Mouse (Mus musculus) cerebellum, postnatal 36 days (tissue): Measurements from ENCODE around the gene Ndufa3.

ENCODE experiments used
- DNase-seq, 2 experiments: peaks; one replicate each; pipeline ENCODE4 v3.0.0; 2021 to 2022; ENCODE audit warnings: mixed read lengths in 2 of 2

Gene Ndufa3

DNA sequence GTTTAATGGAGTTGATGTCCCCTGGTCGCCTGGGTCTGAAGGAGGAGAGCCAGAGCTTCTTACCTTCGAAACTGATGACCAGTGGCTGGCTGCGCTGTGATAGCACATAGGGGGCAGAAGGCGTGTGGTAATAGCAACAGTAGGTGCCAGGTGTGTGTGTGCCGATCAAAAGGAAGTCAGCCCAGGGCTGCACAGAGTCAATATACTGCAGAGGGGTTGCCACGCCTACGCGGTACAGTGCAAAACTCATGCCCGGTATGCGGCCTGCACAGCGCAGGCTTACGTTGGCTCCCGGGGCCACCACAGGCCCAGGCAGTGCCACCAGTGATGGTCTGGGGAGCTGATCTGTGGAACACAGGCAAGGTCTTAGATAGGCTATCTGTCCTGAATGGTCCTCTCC, 6.2 kb upstream of the Ndufa3 start:
- no peak for DNase-seq

DNA sequence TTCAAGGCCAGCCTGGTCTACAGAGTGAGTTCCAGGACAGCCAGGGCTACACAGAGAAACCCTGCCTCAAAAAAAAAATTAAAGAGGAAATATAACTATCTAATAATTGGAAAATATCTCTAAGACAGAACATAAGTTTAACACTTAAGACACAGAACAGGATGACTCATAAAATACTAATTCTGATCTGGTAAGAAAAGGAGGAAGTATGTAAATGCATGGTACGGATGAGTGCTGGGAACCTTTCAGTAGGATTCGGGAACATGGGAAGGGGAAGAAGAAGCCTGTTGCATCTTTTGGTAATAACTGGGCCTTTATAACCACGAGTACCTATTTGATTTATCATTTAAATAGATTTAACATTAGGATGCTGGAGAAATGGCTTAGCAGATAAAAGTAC, 3.2 kb upstream of the Ndufa3 start:
- no peak for DNase-seq

DNA sequence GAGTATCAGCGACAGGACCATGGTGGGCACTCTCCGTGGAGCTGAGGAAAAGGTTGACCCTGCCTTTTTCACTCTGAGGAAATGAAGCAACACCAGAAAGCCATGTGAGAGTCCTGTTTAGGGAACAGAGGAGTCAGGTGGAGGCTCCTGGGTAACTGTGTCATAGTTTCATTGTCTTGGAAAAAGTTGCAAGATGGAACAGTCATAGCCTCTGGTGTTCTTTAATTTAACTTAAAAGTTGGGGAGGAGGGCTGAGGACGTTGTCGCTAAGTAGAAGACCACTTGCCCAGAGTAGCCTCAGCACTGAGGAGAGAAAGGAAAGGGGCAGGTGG, 1.1 kb upstream of the Ndufa3 start, which contains the start of gene Oscar:
Gene Oscar (minus strand): TSS at position 101 of the 332 bp plus-strand sequence.
- no peak for DNase-seq

DNA sequence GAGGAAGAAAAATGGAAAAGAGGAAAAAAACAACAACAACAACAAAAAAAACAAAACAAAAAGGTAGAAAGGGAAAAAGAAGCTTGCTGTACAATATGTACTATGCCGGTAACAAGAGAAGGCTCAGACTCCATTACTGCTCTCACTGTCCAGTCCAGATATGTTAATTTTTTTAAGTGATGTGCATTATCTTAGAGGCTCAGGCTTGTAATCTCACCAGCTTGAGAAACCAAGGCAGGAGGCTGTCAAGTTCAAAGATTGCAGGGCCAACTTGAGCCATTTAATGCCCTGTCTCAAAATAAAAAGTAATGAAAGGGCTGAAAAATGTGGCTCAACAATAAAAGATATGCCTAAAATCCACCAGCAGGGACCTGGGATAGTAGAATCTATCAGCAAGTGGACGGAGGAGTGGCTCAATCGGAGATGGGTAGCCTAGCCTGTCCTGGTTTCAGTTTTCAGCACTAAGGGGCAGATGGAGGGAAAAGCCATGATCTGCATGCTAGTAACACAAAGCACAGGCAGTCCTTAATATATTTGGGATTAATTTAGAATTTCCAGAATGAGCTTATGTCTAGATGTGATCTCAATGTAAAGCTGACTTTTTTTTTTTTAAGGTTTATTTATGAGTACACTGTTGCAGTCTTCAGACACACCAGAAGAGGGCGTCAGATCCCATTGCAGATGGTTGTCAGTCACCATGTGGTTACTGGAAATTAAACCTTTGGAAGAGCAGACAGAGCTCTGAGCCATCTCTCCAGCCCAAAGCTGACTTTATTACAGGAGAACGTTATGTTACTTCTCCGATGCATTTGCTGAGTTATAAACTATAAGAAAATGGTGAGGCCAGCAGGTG, 558 bp upstream of the Ndufa3 start:
- peak; percentile 56 to 71 for DNase-seq

DNA sequence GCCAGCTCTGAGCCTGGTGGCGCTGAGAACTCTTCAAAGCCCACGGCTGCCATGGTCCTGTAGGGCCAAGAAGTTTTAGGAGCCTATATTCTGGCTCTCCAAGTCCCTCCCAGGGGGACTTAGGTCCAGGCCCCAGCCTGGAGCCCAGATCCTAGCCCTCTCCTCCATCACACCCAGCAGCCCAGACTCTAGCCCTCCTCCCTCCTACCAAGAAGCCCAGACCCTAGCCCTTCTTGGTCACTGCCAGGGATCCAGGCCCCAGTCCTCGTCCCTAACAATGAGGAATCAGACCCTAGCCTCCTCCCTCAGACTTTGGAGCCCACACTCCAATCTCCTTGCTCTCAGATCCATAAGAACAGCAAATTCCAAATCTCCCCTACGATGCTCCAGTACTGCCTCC, 11.9 kb downstream of the Ndufa3 start:
- no peak for DNase-seq

DNA sequence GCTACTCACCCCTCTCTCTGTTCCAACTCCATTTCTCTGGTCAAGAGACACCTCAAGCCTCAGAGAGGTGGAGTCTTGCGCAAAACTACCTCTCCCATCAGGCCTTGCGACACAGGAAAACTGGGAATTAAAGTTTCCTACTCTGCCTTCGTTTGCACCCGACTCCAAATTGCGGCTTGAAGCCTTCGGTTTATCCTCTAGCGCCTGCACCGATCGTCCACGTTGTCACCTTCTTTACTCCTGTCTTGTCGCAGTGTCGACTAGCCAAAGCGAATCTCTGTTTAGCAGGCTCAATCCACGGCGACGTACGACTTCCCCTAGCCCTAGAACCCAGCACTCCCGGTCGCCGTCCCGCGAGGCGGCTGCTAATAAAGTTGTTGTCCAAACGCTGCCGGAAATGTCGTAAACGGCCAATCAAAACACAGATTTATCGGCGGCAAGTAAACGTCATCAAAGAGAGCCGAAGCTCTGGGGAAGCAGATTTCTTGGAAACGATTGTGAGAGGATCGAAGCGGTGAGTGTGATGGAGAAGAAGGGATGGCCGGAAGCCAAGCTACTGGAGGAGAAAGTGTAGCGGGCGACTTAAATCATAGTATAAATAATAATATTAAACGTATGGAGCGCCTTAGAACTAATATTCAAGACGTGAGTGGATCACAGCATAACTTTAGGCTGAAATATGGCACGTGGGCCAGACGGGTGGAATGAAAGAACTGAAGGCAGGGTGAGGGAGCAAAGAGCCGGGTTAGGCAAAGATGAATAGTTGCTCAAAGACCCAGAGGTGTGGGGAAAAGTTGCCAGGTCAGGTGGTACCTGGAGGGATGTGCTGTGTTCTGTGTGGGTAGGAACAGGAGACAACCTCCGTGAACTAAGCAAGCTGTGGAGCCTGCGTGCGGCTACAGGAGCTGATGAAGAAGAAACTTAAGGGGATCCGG, 12.6 kb downstream of the Ndufa3 start, which contains the start of the genes Tfpt and Prpf31:
Gene Tfpt (minus strand): TSS at position 387 of the 935 bp plus-strand sequence.
Gene Prpf31 (plus strand): TSS at position 443 of the 935 bp plus-strand sequence.
- DNase-seq = peak; percentile 90 to 97

DNA sequence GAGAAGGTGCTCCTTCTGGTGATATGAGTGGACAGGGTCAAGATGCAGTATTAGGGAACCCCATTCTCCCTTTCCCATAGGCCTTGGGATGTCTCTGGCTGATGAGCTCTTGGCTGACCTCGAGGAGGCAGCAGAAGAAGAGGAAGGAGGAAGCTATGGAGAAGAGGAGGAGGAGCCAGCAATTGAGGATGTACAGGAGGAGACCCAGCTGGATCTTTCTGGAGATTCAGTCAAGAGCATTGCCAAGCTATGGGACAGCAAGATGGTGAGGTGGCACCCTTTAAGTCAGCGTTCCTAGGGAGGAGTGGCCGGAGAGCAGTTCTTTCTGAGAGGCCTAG, 13.3 kb downstream of the Ndufa3 start:
- no peak for DNase-seq

DNA sequence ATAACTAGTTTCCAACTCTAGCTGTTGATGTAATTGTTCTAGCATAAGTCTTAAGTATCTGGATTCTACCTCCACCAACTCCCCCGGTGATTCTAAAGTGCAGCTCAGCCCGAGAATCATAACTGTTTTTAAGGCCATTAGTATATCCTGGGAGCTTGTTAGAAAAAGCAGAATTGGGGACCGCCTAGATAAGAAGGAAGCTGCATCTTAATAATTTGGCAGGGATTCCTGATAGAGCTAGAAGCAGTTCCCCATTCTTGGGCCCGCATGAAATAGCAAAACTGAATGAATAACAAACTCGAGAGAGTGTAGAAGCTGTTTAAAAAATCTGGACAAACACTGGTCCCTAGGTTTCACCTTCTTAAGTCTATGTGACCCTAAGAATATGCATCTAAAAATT, 26.2 kb downstream of the Ndufa3 start:
- DNase-seq = no peak

DNA sequence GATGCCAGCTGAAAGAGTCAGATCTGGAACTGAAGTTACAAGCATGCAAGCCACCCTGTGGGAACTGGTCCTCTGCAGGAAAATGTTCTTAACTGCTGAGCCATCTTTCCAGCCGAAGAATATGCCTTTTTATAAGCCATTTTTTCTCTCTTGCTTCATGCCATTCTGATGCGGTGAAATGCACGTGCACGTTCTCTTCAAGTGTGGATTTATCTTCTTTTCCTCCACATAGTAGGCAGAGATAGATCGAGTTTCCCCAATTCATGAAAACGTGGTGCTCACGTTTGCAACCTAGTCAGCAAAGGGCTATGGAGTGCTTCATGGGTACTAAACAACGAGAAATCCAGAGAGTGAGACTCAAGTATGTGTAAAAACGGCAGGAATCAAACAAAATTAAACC, 26.7 kb downstream of the Ndufa3 start:
- no peak for DNase-seq

DNA sequence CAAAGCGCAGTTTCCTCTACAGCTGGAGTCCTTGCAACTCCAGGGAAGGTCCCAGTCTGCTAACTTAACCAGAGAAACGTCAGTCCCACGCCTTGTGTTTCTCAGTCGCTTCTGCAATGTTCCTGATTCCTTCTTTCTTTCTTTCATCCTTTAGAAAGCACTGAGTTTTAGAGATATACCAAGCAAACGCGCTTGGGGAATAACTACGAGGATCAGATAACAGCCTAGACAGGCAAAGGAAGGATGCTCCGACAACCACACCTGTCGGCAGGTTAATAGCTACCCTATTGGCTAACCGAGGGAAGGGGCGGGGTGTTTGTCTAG, 27.1 kb downstream of the Ndufa3 start:
- peak in 1 of 2 experiments; percentile 94 for DNase-seq

DNA sequence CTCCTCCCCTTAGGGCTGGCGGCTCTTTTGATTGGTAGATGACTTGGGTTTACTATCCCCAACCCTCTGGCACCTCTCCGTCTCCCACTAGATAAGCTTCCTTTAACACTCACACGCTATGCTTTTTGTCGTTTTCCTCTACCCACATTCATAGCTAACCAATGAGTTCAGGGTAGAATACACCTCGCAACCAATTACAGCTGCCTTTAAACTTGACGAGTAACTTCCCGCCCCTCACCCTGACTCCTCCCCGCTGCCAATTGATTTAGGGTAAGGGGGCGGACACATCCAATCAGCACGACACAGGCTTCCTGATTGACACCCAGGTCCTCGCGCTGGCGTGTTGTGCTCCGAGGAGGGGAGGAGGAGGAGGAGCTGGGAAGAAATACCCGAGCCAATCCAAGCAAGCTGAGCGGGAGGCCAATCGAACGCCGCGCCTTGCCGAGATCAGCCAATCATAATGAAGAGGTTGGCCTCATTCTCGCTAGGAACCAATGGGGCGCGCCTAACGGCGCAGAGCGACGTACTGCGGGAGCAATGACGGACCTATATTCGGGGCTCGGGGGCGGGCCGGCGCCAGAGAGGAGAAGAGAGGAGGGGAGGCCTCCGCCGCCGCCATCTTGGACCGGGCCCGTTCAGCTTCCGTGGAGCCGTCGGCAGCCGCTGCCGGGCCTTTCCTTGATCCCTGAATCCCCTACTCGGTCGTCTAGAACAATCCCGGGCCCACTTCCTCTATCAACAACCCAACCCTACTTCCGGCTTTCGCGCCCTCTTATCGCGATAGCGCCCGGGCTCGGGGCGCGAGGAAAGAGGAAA, 27.7 kb downstream of the Ndufa3 start, which contains the start of gene Cnot3:
Gene Cnot3 (plus strand): TSS at position 597 of the 816 bp plus-strand sequence.
- DNase-seq = peak; percentile 97

DNA sequence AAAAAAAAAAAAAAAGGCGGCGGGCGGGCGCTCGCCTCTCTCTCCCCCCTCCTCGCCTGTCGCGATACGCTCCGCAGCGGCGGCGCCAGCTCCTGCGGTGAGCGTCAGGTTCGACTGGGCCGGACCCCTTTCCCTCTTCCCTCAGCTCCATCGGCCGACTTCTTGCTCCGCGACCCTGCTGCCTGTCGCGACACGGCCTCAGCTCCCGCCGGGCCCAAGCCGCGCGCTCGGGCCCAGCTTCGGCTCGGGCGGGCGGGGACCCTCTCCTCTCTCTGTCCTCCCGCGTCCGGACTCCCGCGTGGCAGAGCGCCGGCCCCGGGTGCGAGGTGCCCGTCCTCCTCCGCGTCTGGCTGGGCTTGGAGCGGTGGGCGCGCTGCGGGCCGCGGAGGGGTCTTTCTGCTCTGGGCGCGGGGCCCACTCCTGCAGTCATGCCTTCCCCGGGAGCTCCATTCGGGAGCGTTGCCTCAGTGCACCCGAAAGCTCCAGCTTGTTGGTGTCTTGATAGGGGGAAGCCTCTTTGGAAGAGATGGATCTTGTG, 28.4 kb downstream of the Ndufa3 start:
- no peak for DNase-seq

DNA sequence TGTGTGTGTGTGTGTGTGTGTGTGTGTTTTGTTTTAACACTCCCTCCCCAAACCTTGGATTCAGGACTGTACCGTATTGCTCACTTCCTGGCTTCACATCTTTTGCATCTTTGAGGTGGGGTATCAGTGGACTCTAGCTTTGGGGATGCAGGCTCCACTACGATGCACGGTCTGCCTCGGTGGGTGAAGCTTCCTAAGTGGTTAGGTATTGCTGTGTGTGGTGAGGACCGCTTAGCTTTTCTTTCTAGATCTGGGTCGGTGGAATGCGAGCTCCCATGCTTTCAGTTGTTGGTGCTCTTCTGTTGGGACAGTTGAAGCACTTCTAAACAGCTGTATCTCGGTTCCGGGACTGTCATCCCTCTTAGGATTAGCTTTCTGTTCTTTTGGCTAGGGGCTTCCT, 29.0 kb downstream of the Ndufa3 start:
- no peak for DNase-seq

DNA sequence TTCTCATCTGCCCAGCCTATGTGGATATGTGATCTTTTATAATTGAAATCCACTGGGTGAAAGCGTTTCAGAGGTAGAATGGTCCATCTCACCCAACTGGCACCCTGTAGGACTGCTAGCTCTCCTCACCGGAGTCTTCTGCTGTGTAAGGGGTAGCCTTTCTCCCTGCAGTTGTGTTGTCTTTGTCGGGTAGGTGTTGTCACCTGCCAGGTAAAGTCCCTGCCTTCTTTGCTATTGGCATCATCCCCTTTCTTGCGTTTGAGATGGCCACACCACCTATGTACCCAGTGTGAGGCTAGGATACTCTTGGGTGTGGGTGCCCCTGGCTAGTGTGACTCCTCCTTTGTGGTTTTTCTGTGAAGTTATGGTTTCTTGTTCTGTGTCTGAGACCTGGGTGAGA, 29.5 kb downstream of the Ndufa3 start:
- DNase-seq = no peak

DNA sequence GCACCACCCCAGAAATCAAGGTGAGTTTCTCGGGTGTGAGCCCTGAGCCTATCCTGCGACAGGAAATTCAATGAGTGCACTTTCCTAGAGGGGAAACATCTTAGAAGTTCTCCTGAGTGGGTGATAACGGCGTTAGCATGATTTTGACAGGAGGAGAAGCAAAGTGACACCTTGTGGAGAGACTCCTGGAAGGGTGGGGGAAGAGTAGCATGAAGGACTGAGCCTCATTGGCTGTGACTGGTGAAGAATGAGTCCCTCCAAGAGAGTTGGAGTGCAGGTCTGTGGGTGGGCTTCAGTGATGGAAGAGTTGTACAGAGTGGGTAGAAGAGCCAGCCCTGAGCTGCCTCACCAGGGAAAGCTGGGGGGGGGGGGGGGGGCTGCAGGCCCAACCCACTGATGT, 39.8 kb downstream of the Ndufa3 start:
- no peak for DNase-seq

DNA sequence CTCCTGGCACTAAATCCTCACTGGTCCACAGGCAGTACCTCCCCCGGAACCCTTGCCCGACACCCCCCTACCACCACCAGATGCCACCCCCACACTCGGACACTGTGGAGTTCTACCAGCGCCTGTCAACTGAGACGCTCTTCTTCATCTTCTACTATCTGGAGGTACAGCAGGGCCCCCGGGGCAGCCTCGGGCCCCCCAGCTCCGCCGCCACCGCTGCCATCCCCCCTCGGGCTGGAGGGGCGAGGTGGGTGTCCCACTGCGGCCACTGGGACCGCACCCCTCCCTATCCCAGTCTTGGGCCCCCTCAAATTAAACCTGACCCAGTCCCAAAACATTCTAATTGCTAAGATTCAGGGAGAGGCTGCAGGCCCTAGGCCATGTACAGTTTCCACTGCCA, 41.4 kb downstream of the Ndufa3 start:
- no peak for DNase-seq

DNA sequence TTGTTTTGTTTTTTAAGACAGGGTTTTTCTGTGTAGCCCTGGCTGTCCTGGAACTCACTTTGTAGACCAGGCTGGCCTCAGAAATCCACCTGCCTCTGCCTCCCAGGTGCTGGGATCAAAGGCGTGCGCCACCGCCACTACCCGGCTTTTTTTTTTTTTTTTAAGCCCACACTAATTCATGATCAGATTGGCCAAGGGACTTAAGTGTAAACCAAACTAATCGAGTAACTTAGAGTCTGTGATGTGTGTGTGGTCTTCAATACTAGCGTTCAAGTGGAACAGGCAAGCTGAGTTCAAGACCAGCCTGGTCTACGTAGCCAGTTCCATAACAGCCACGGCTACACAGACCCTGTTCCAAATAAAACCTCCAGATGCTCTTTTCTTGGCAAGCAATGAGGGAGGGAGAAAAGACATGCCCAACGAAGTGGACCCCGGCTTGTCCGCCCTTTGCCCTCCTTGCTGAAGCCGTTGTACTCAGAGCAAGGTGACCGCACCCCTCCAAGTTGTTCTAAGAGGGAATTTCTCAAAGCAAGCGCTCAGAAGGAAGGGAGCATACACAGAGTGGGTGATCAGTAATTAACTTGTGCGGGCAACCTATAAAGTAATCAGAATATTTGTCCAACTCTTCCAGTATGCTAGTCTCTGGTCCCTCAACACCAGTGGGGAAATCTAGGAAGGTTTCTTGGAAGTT, 47.5 kb downstream of the Ndufa3 start:
- no peak for DNase-seq

DNA sequence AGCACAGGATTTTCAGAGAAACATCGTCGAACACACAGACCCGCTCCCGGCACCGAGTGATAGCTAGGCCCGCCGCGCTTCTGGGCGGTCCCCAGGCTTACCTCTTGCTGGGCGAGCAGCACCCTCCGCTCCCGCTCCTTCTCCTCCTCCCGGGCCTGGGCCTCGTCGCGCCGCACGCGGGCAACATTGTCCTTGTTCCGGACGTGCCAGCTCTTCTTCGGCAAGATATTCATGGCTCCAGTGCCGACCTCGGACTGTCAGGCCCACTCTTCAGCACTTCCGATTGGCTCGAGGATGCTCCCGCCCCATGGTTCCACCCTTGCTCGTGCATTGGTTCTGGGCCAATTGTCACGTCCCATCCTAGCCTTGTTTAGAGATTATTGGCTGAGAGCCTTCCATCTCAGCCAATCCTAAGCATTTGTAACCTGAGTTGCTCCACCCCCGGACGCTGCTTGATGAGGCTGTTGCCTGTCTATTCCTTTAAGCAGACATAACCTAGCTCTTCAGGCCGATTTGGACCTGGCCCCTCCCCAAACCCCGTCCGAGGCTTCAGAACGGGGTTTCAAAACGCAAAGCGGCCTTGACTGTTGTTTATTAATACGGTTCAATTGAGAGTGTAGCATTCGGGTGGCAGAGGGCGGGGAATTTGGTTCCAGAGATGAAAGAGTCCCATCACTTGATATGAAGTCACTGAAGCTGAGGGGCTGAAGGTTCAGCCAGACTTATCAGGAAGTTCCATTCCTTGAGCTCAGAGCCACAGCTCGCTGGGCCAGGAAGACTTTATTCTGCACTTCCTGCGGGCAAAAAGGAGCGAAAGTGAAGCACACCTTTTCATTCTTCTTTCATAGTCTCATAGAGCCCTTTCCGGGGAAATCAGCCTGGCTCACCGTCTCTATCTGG, 48.3 kb downstream of the Ndufa3 start, which contains the start of gene Leng1:
Gene Leng1 (minus strand): TSS at position 626 of the 900 bp plus-strand sequence.
- peak; percentile 95 to 96 for DNase-seq

DNA sequence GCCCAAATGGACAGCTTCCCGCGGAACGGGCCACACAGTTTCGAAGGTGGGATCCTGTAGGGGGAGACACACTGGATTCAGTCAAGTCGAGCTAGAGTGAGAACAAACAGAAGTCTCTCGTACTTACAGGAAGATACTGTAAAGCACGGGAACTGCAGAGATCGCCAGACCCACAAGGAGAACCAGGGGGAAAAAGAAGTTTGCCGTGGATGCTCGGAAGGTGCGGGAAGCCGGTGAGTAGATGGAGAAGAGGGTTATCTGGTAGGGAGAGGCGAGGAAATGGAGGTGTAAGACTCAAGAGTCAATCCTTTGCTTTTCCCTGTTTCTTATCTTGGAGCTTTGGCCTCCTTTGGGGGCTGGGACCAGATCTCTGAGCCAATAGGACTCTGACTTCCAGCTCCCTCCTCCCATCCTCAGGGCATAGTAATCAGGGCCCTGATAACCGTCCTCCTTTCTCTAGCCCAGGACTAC, 49.8 kb downstream of the Ndufa3 start:
- no peak for DNase-seq
